Mouse (Mus musculus): ENCODE results near the gene Senp1. TPM values are rescaled to one million over a fixed set of nuclear protein-coding genes. Genes with fewer than 3 reads are reported as not detected.

Senp1 gene
- total and polyA plus RNA-seq, 3 experiments, result 17.1 to 61.3 (median 55.5) TPM

DNA sequence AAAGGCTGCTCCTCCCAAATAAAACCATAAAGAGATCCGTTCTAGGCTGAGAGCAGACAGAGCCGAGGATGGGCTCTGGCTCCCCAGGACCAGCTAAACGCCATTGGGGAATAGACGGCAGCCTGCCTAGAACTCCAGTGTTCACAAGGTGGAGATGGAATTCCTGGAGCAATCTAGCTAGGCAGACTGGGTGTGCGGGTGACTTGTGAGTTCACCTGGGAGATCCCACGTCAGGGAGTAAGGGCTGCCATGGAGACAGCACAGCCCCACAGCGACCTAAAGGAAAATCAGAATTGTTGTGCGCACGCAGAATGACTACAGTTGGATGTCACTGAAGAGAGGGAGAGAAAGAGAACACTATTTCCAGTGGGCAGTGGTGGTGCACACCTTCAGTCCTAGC, 25.0 kb downstream of the Senp1 start:
- ATAC-seq (ENCODE audit: extremely low read depth, insufficient number of reproducible peaks, low FRiP score, poor library complexity, severe bottlenecking) (no peak), DNase-seq (ENCODE audit: low spot score) (no peak)
- no peaks in the 10 kb centered on the region; the same call in 1 of the 2 replicates for H3K4me1 ChIP-seq (ENCODE audit: insufficient read depth, low read depth, low read length)
- no peak overlapping the region for H3K4me3 ChIP-seq (ENCODE audit: low read depth, low read length)
- no peaks in the 10 kb centered on the region for H3K27me3 ChIP-seq (ENCODE audit: insufficient read depth, low read length)
- no peak for TF ChIP-seq GATA1 (IDR thresholded peaks at IDR 0.05; ENCODE audit: borderline replicate concordance, low read length)
- TF ChIP-seq POLR2AphosphoS5 (IDR thresholded peaks at IDR 0.05; ENCODE audit: insufficient replicate concordance, low read depth, low read length), result no peak
- TF ChIP-seq GATA2 (IDR thresholded peaks at IDR 0.05; ENCODE audit: borderline replicate concordance, low read depth, low read length), result no peak
- TF ChIP-seq CTCF (IDR thresholded peaks at IDR 0.05; ENCODE audit: low read depth, low read length), result no peak
- no peak for TF ChIP-seq TAL1 (conservative IDR thresholded peaks at IDR 0.05; ENCODE audit: low read depth, low read length)
- H3K9me3 ChIP-seq (replicated peaks), result no peaks in the 10 kb centered on the region
- H3K36me3 ChIP-seq (replicated peaks), result peaks cover 91% of the 10 kb centered on the region

- Histone ChIP-seq H3K27me3 (ENCODE audit: insufficient read depth, low read length) (no peaks in the 10 kb centered on the region), H3K4me3 (ENCODE audit: low read depth, low read length) (no peak overlapping the region), H3K4me1 (ENCODE audit: insufficient read depth, low read depth, low read length) (no peaks in the 10 kb centered on the region; the same call in 1 of the 2 replicates), H3K36me3 (replicated peaks) (peaks cover 93% of the 10 kb centered on the region), H3K9me3 (replicated peaks) (no peaks in the 10 kb centered on the region)
- ATAC-seq (ENCODE audit: extremely low read depth, insufficient number of reproducible peaks, low FRiP score, poor library complexity, severe bottlenecking), result no peak
- no peak for DNase-seq (ENCODE audit: low spot score)
- TF ChIP-seq POLR2AphosphoS5 (IDR thresholded peaks at IDR 0.05; ENCODE audit: insufficient replicate concordance, low read depth, low read length), result no peak
- no peak for TF ChIP-seq GATA2 (IDR thresholded peaks at IDR 0.05; ENCODE audit: borderline replicate concordance, low read depth, low read length)
- TF ChIP-seq CTCF (IDR thresholded peaks at IDR 0.05; ENCODE audit: low read depth, low read length), result no peak
- no peak for TF ChIP-seq TAL1 (conservative IDR thresholded peaks at IDR 0.05; ENCODE audit: low read depth, low read length)
- TF ChIP-seq GATA1 (IDR thresholded peaks at IDR 0.05; ENCODE audit: borderline replicate concordance, low read length), result no peak
Observed at GRCm38 (mm10) chr15:98067492-98067891, 26.1 kb downstream of the Senp1 start.

- ATAC-seq (ENCODE audit: extremely low read depth, insufficient number of reproducible peaks, low FRiP score, poor library complexity, severe bottlenecking), result no peak
- Histone ChIP-seq H3K4me3 (ENCODE audit: low read depth, low read length) (no peak overlapping the region), H3K36me3 (replicated peaks) (peaks cover 92% of the 10 kb centered on the region), H3K4me1 (ENCODE audit: insufficient read depth, low read depth, low read length) (no peaks in the 10 kb centered on the region; the same call in 1 of the 2 replicates), H3K27me3 (ENCODE audit: insufficient read depth, low read length) (no peaks in the 10 kb centered on the region), H3K9me3 (replicated peaks) (no peaks in the 10 kb centered on the region)
- DNase-seq (ENCODE audit: low spot score), result no peak
- TF ChIP-seq GATA1 (IDR thresholded peaks at IDR 0.05; ENCODE audit: borderline replicate concordance, low read length) (no peak), POLR2AphosphoS5 (IDR thresholded peaks at IDR 0.05; ENCODE audit: insufficient replicate concordance, low read depth, low read length) (no peak), GATA2 (IDR thresholded peaks at IDR 0.05; ENCODE audit: borderline replicate concordance, low read depth, low read length) (no peak), CTCF (IDR thresholded peaks at IDR 0.05; ENCODE audit: low read depth, low read length) (no peak), TAL1 (conservative IDR thresholded peaks at IDR 0.05; ENCODE audit: low read depth, low read length) (no peak)
Observed at GRCm38 (mm10) chr15:98066602-98067001, 26.9 kb downstream of the Senp1 start.

GRCm38 (mm10) chr15:98065881-98066280, 27.7 kb downstream of the Senp1 start:
- DNase-seq (ENCODE audit: low spot score) (no peak), ATAC-seq (ENCODE audit: extremely low read depth, insufficient number of reproducible peaks, low FRiP score, poor library complexity, severe bottlenecking) (no peak)
- H3K9me3 ChIP-seq (replicated peaks), result no peaks in the 10 kb centered on the region
- TF ChIP-seq GATA1 (IDR thresholded peaks at IDR 0.05; ENCODE audit: borderline replicate concordance, low read length) (no peak), CTCF (IDR thresholded peaks at IDR 0.05; ENCODE audit: low read depth, low read length) (no peak), POLR2AphosphoS5 (IDR thresholded peaks at IDR 0.05; ENCODE audit: insufficient replicate concordance, low read depth, low read length) (no peak), GATA2 (IDR thresholded peaks at IDR 0.05; ENCODE audit: borderline replicate concordance, low read depth, low read length) (no peak), TAL1 (conservative IDR thresholded peaks at IDR 0.05; ENCODE audit: low read depth, low read length) (no peak)
- no peak overlapping the region for H3K4me3 ChIP-seq (ENCODE audit: low read depth, low read length)
- H3K27me3 ChIP-seq (ENCODE audit: insufficient read depth, low read length), result no peaks in the 10 kb centered on the region
- H3K4me1 ChIP-seq (ENCODE audit: insufficient read depth, low read depth, low read length), result no peaks in the 10 kb centered on the region; the same call in 1 of the 2 replicates
- peaks cover 93% of the 10 kb centered on the region for H3K36me3 ChIP-seq (replicated peaks)

DNA sequence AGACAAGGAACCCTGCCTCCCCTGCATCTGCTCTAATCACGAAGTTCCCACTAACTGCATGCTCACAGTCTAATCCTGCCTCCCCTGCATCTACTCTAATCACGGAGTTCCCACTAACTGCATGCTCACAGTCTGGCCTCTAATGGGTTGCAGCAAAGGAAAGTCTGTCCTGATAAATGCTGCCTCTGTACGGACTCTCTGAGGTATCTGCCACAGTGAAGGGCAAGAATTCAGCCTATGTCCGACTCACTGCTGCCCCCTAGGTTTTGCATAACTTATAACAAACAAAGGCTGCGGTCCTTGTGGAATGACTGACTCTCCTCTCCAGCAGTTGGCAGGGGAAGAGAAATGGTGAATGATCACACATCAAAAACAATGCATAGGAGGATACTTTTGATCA, 38.3 kb downstream of the Senp1 start:
- ATAC-seq (ENCODE audit: extremely low read depth, insufficient number of reproducible peaks, low FRiP score, poor library complexity, severe bottlenecking) (no peak), DNase-seq (ENCODE audit: low spot score) (no peak)
- Histone ChIP-seq H3K9me3 (replicated peaks) (no peaks in the 10 kb centered on the region), H3K4me3 (ENCODE audit: low read depth, low read length) (no peak overlapping the region), H3K4me1 (ENCODE audit: insufficient read depth, low read depth, low read length) (no peaks in the 10 kb centered on the region), H3K27me3 (ENCODE audit: insufficient read depth, low read length) (no peaks in the 10 kb centered on the region), H3K36me3 (replicated peaks) (peaks cover 84% of the 10 kb centered on the region)
- TF ChIP-seq GATA1 (IDR thresholded peaks at IDR 0.05; ENCODE audit: borderline replicate concordance, low read length), result no peak
- TF ChIP-seq GATA2 (IDR thresholded peaks at IDR 0.05; ENCODE audit: borderline replicate concordance, low read depth, low read length), result no peak
- no peak for TF ChIP-seq TAL1 (conservative IDR thresholded peaks at IDR 0.05; ENCODE audit: low read depth, low read length)
- no peak for TF ChIP-seq POLR2AphosphoS5 (IDR thresholded peaks at IDR 0.05; ENCODE audit: insufficient replicate concordance, low read depth, low read length)
- TF ChIP-seq CTCF (IDR thresholded peaks at IDR 0.05; ENCODE audit: low read depth, low read length), result no peak

GRCm38 (mm10) chr15:98051685-98052084, 41.9 kb downstream of the Senp1 start:
- no peak for ATAC-seq (ENCODE audit: extremely low read depth, insufficient number of reproducible peaks, low FRiP score, poor library complexity, severe bottlenecking)

More at GRCm38 (mm10) chr15:98051685-98052084, 41.9 kb downstream of the Senp1 start:
- TF ChIP-seq POLR2AphosphoS5 (IDR thresholded peaks at IDR 0.05; ENCODE audit: insufficient replicate concordance, low read depth, low read length) (no peak), CTCF (IDR thresholded peaks at IDR 0.05; ENCODE audit: low read depth, low read length) (no peak), GATA2 (IDR thresholded peaks at IDR 0.05; ENCODE audit: borderline replicate concordance, low read depth, low read length) (no peak), TAL1 (conservative IDR thresholded peaks at IDR 0.05; ENCODE audit: low read depth, low read length) (no peak), GATA1 (IDR thresholded peaks at IDR 0.05; ENCODE audit: borderline replicate concordance, low read length) (no peak)
- DNase-seq (ENCODE audit: low spot score), result no peak
- Histone ChIP-seq H3K4me3 (ENCODE audit: low read depth, low read length) (no peak overlapping the region), H3K9me3 (replicated peaks) (no peaks in the 10 kb centered on the region), H3K27me3 (ENCODE audit: insufficient read depth, low read length) (no peaks in the 10 kb centered on the region), H3K4me1 (ENCODE audit: insufficient read depth, low read depth, low read length) (no peaks in the 10 kb centered on the region), H3K36me3 (replicated peaks) (peaks cover 90% of the 10 kb centered on the region)
